Mouse (Mus musculus) midbrain, postnatal 0 days (tissue): ENCODE results near the gene Adgrg3. TPM values are rescaled to one million over a fixed set of nuclear protein-coding genes. Genes with fewer than 3 reads are reported as not detected.

Experiments used
- ATAC-seq: fragments of 200-750 bp; cut with Nextera tagmentation; 2 replicates; pipeline ENCODE4 v1.8.0; 2017; ENCODE audit warnings: moderate number of reproducible peaks, mild to moderate bottlenecking, moderate TSS enrichment, moderate library complexity; ENCODE audit not compliant: low FRiP score
- DNase-seq: peaks from one replicate; pipeline ENCODE4 v3.0.0-alpha.2; 2015; ENCODE audit warnings: low spot score
- H3K27ac ChIP-seq: fragments of 300-500 bp; sonication (generic); 2 replicates; pipeline ENCODE4 v1.5.1; 2014; ENCODE audit warnings: low read depth, mild to moderate bottlenecking, low read length, mixed read lengths
- H3K27me3 ChIP-seq: fragments of 300-500 bp; sonication (generic); 2 replicates; pipeline ENCODE4 v1.6.1; 2014; ENCODE audit warnings: low read length, control low read depth, mixed read lengths; ENCODE audit not compliant: insufficient read depth
- H3K36me3 ChIP-seq: fragments of 300-500 bp; sonication (generic); 2 replicates; pipeline ENCODE4 v1.6.1; 2014; ENCODE audit warnings: low read length, control low read depth, mixed read lengths; ENCODE audit not compliant: insufficient read depth
- H3K4me1 ChIP-seq: fragments of 300-500 bp; sonication (generic); 2 replicates; pipeline ENCODE4 v1.6.1; 2014; ENCODE audit warnings: mild to moderate bottlenecking, control low read depth, antibody characterized with exemption, low read length, mixed read lengths; ENCODE audit not compliant: insufficient read depth
- H3K4me2 ChIP-seq: fragments of 300-500 bp; sonication (generic); 2 replicates; pipeline ENCODE4 v1.6.1; 2014; ENCODE audit warnings: low read depth, mild to moderate bottlenecking, low read length, mixed read lengths; ENCODE audit not compliant: poor library complexity, severe bottlenecking
- H3K4me3 ChIP-seq: fragments of 300-500 bp; sonication (generic); 2 replicates; pipeline ENCODE4 v1.5.1; 2014; ENCODE audit warnings: low read depth, mild to moderate bottlenecking, low read length, moderate library complexity
- H3K9ac ChIP-seq: fragments of 300-500 bp; sonication (generic); replicated peaks from 2 replicates; pipeline ENCODE4 v1.6.1; 2014; ENCODE audit warnings: mild to moderate bottlenecking, low read length, moderate library complexity, mixed read lengths; ENCODE audit not compliant: poor library complexity, severe bottlenecking
- H3K9me3 ChIP-seq: fragments of 300-500 bp; sonication (generic); 2 replicates; pipeline ENCODE4 v1.6.1; 2016; ENCODE audit warnings: low read length, control low read depth
- CTCF ChIP-seq: IDR thresholded peaks from 2 replicates; pipeline ENCODE4 v1.5.1; 2016; ENCODE audit warnings: antibody characterized with exemption, mild to moderate bottlenecking
- WGBS: fragments of 180-500 bp; shearing (Covaris S2); extraction: QIAGEN DNeasy Blood & Tissue Kit; methylation state at CpG from one replicate; pipeline ENCODE4 v1.1.7; 2014; 5-methylcytosine and 5-hydroxymethylcytosine counted together
- polyA plus RNA-seq: library from polyadenylated mRNA; unstranded; fragments of >200 nt; fragmentation: Nextera tagmentation; extraction: Ambion mirVana; gene quantifications from 2 replicates; pipeline ENCODE4 v1.2.1, GENCODE M21; 2015
- total RNA-seq: library from RNA; depleted of rRNA; stranded (reverse); fragments of >200 nt; gene quantifications from 2 replicates; pipeline ENCODE4 v1.2.3, GENCODE M21; 2014

Adgrg3 gene
- total and polyA plus RNA-seq, 2 experiments from 2014 or later, result 0.59 to 1.5 TPM

- 0 out of 2 replicates have a peak, but pooled peaks have one; percentile 25 for ATAC-seq
- Histone ChIP-seq H3K4me1 (peaks cover 12% of the 10 kb centered on the region; the same call in 1 of the 2 replicates), H3K9ac (no peak overlapping the region), H3K4me2 (peak overlapping the region; percentile 41), H3K9me3 (no peaks in the 10 kb centered on the region), H3K27ac (no peak overlapping the region), H3K27me3 (no peaks in the 10 kb centered on the region), H3K36me3 (no peaks in the 10 kb centered on the region), H3K4me3 (peak overlapping the region; percentile 24; the same call in 1 of the 2 replicates)
- no peak for TF ChIP-seq CTCF
- 13% methylated on average over 9 of the region's 9 CpGs for WGBS
- DNase-seq, result no peak
Observed at GRCm38 (mm10) chr8:94978131-94978530, 39.4 kb upstream of the Adgrg3 start.

GRCm38 (mm10) chr8:94978593-94979319 lies 38.7 kb upstream of the Adgrg3 start:
- H3K9ac ChIP-seq, result no peak overlapping the region
- H3K4me2 ChIP-seq, result no peak overlapping the region; the same call in 1 of the 2 replicates
- peak overlapping the region; percentile 24; the same call in 1 of the 2 replicates for H3K4me3 ChIP-seq
- no peak overlapping the region for H3K27ac ChIP-seq
- ATAC-seq (no peak), DNase-seq (no peak)
- no peaks in the 10 kb centered on the region for H3K36me3 ChIP-seq
- 67% methylated on average over 13 of the region's 13 CpGs for WGBS
- H3K27me3 ChIP-seq, result no peaks in the 10 kb centered on the region
- TF ChIP-seq CTCF, result no peak
- no peaks in the 10 kb centered on the region for H3K9me3 ChIP-seq
- peaks cover 13% of the 10 kb centered on the region; the same call in 1 of the 2 replicates for H3K4me1 ChIP-seq

- no peak overlapping the region for H3K9ac ChIP-seq
- H3K36me3 ChIP-seq, result no peaks in the 10 kb centered on the region
- no peak overlapping the region for H3K4me3 ChIP-seq
- no peak for DNase-seq
- no peak overlapping the region for H3K27ac ChIP-seq
- no peak for TF ChIP-seq CTCF
- H3K4me2 ChIP-seq, result no peak overlapping the region
- peaks cover 23% of the 10 kb centered on the region; the same call in 1 of the 2 replicates for H3K4me1 ChIP-seq
- WGBS, result 97% methylated on average over 5 of the region's 5 CpGs
- no peaks in the 10 kb centered on the region for H3K27me3 ChIP-seq
- ATAC-seq, result no peak
- H3K9me3 ChIP-seq, result no peaks in the 10 kb centered on the region
Observed at GRCm38 (mm10) chr8:94980176-94980575, 37.3 kb upstream of the Adgrg3 start.

GRCm38 (mm10) chr8:94980976-94981375 lies 36.5 kb upstream of the Adgrg3 start:
- Histone ChIP-seq H3K4me1 (peaks cover 27% of the 10 kb centered on the region), H3K27ac (no peak overlapping the region)

GRCm38 (mm10) chr8:94981848-94982247 lies 35.6 kb upstream of the Adgrg3 start:
- Histone ChIP-seq H3K27ac (peak overlapping the region; percentile 51; the same call in 1 of the 2 replicates), H3K4me2 (no peak overlapping the region), H3K36me3 (no peaks in the 10 kb centered on the region), H3K4me1 (peaks cover 34% of the 10 kb centered on the region), H3K4me3 (no peak overlapping the region), H3K9me3 (no peaks in the 10 kb centered on the region), H3K9ac (no peak overlapping the region), H3K27me3 (no peaks in the 10 kb centered on the region)
- WGBS, result 48% methylated on average over 7 of the region's 7 CpGs
- DNase-seq (peak; percentile 85), ATAC-seq (no peak)
- TF ChIP-seq CTCF, result no peak

More at GRCm38 (mm10) chr8:94980976-94981375, 36.5 kb upstream of the Adgrg3 start:
- WGBS, result 65% methylated on average over 8 of the region's 8 CpGs
- DNase-seq (no peak), ATAC-seq (no peak)
- no peaks in the 10 kb centered on the region for H3K9me3 ChIP-seq
- TF ChIP-seq CTCF, result 0 out of 2 replicates have a peak, but pooled peaks have one; percentile 10
- no peak overlapping the region for H3K4me2 ChIP-seq
- H3K4me3 ChIP-seq, result no peak overlapping the region
- no peaks in the 10 kb centered on the region for H3K27me3 ChIP-seq
- no peak overlapping the region for H3K9ac ChIP-seq
- no peaks in the 10 kb centered on the region for H3K36me3 ChIP-seq

GRCm38 (mm10) chr8:94983146-94983545 lies 34.3 kb upstream of the Adgrg3 start:
- Histone ChIP-seq H3K4me2 (no peak overlapping the region), H3K4me3 (no peak overlapping the region), H3K27me3 (no peaks in the 10 kb centered on the region), H3K9ac (no peak overlapping the region), H3K27ac (peak overlapping the region; percentile 34), H3K9me3 (no peaks in the 10 kb centered on the region), H3K36me3 (no peaks in the 10 kb centered on the region), H3K4me1 (peaks cover 31% of the 10 kb centered on the region)
- DNase-seq (no peak), ATAC-seq (no peak)
- 26% methylated on average over 5 of the region's 5 CpGs for WGBS
- no peak for TF ChIP-seq CTCF
